ENCODE assay signal across 33 mouse cellular contexts in the genomic region with DNA sequence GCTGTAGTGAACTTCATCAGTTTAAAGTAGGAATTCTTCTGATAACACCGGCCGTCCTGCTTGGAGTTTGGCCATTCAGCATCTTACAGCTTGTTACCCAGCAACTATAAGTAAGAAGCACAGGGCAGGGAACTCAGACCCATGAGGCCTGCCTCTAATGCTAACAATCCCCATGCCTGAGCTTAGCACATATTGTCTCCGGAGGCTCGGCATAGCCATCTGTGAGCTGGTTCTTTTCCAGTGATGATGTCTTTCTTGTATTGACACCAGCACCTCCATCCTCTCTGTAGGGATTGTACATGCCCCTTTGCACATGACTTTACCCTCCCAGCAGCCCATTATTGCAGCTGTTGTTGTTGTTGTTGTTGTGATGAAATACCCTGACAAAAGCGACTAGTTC. TPM values are rescaled to one million over a fixed set of nuclear protein-coding genes. Genes with fewer than 3 reads are reported as not detected.
"Had no signal": no experiment of that assay in that cellular context is flagged by ENCODE, and none has a peak within 500 bp of the region (broad histone marks: within the 10 kb centered on the region; RNA-seq: fewer than 3 reads in every experiment).

No protein-coding gene starts in this region.

RNA-seq across cellular contexts. Expression of a gene that starts 36.5 kb away (rescaled TPM):
- total RNA-seq: gastrocnemius, adult 2 months; gastrocnemius, postnatal 10 days; gastrocnemius, postnatal 25 days; gastrocnemius, postnatal 4 days; granulocyte monocyte progenitor cell, adult 5-6 weeks; heart, adult 2 months; heart, postnatal 10 days; heart, postnatal 25 days; heart, postnatal 4 days; layer of hippocampus, postnatal 10 days; layer of hippocampus, postnatal 25 days; left cerebral cortex, adult 2 months; left cerebral cortex, postnatal 14 days; left cerebral cortex, postnatal 36 days had no signal
- polyA plus RNA-seq: frontal cortex, adult 2 months; heart, adult 2 months; heart, embryonic 12.5 days; heart, embryonic 14.5 days; heart, embryonic 16.5 days; hindbrain, embryonic 10.5 days; hindbrain, embryonic 12.5 days; hindbrain, embryonic 14.5 days; hindbrain, embryonic 16.5 days; inflammation-experienced regulatory T-cells, adult 6 months; intestine, embryonic 15.5 days; intestine, postnatal 0 days; kidney, embryonic 14.5 days; kidney, embryonic 16.5 days; limb, embryonic 12.5 days; limb, embryonic 14.5 days; liver, embryonic 11.5 days; liver, embryonic 13.5 days; liver, embryonic 15.5 days; liver, postnatal 0 days had no signal

RNA-seq across cellular contexts. Expression of a gene that starts 45.5 kb away (rescaled TPM):
- total RNA-seq: gastrocnemius, adult 2 months; gastrocnemius, postnatal 10 days; gastrocnemius, postnatal 25 days; gastrocnemius, postnatal 4 days; granulocyte monocyte progenitor cell, adult 5-6 weeks; heart, adult 2 months; heart, postnatal 10 days; heart, postnatal 25 days; heart, postnatal 4 days; layer of hippocampus, postnatal 10 days; layer of hippocampus, postnatal 25 days; left cerebral cortex, adult 2 months; left cerebral cortex, postnatal 14 days; left cerebral cortex, postnatal 36 days had no signal
- polyA plus RNA-seq: frontal cortex, adult 2 months; heart, adult 2 months; heart, embryonic 12.5 days; heart, embryonic 14.5 days; heart, embryonic 16.5 days; hindbrain, embryonic 10.5 days; hindbrain, embryonic 12.5 days; hindbrain, embryonic 14.5 days; hindbrain, embryonic 16.5 days; inflammation-experienced regulatory T-cells, adult 6 months; intestine, embryonic 15.5 days; intestine, postnatal 0 days; kidney, embryonic 14.5 days; kidney, embryonic 16.5 days; limb, embryonic 12.5 days; limb, embryonic 14.5 days; liver, embryonic 11.5 days; liver, embryonic 13.5 days; liver, embryonic 15.5 days; liver, postnatal 0 days had no signal

RNA-seq across cellular contexts. Expression of a gene that starts 52.9 kb away (rescaled TPM):
- total RNA-seq: gastrocnemius, adult 2 months; gastrocnemius, postnatal 25 days; granulocyte monocyte progenitor cell, adult 5-6 weeks; heart, adult 2 months; heart, postnatal 10 days; heart, postnatal 25 days; heart, postnatal 4 days; layer of hippocampus, postnatal 10 days; layer of hippocampus, postnatal 25 days; left cerebral cortex, postnatal 14 days had no signal
- polyA plus RNA-seq: heart, embryonic 12.5 days; heart, embryonic 14.5 days; heart, embryonic 16.5 days; hindbrain, embryonic 10.5 days; hindbrain, embryonic 12.5 days; hindbrain, embryonic 14.5 days; hindbrain, embryonic 16.5 days; inflammation-experienced regulatory T-cells, adult 6 months; intestine, embryonic 15.5 days; kidney, embryonic 14.5 days; kidney, embryonic 16.5 days; limb, embryonic 12.5 days; liver, embryonic 11.5 days; liver, embryonic 13.5 days; liver, embryonic 15.5 days; liver, postnatal 0 days had no signal
